Mouse (Mus musculus) brain, embryonic 14.5 days (tissue): ENCODE measurements at regions not wholly inside any gene's neighbourhood (a gene's known extent, or its start where the extent isn't known, plus 50 kb on each side); places are given as distances from the start of the nearest gene placed in this dataset.

Source experiments
- DNase-seq: peaks from one replicate; pipeline ENCODE4 v3.0.0-alpha.2; 2011; ENCODE audit warnings: low read depth
- CTCF ChIP-seq: fragments of 200-500 bp; IDR thresholded peaks from 2 replicates; pipeline ENCODE4 v1.5.1; 2012; ENCODE audit warnings: inconsistent platforms, mild to moderate bottlenecking, moderate library complexity, borderline replicate concordance; ENCODE audit not compliant: insufficient read depth, insufficient read length; ENCODE audit errors: extremely low read depth
- POLR2A ChIP-seq: fragments of 200-500 bp; IDR thresholded peaks from 2 replicates; pipeline ENCODE4 v1.6.1; 2012; ENCODE audit warnings: mild to moderate bottlenecking, inconsistent platforms, borderline replicate concordance; ENCODE audit not compliant: poor library complexity, insufficient read depth, insufficient read length, severe bottlenecking; ENCODE audit errors: extremely low read depth

GRCm38 (mm10) chr10:118006827-118007550 lies 134.6 kb upstream of the Mdm1 start:
- no peak for TF ChIP-seq CTCF
- no peak for TF ChIP-seq POLR2A
- DNase-seq, result no peak

- TF ChIP-seq CTCF, result no peak
- TF ChIP-seq POLR2A, result no peak
- peak; percentile 53 for DNase-seq
Observed at GRCm38 (mm10) chr10:118007846-118008245, 133.8 kb upstream of the Mdm1 start.

GRCm38 (mm10) chr10:118011687-118012567 lies 129.7 kb upstream of the Mdm1 start:
- no peak for DNase-seq
- TF ChIP-seq POLR2A, result no peak
- TF ChIP-seq CTCF, result no peak

- no peak for DNase-seq
- TF ChIP-seq CTCF, result no peak
- TF ChIP-seq POLR2A, result no peak
Observed at GRCm38 (mm10) chr10:118028831-118029230, 112.8 kb upstream of the Mdm1 start.

GRCm38 (mm10) chr10:118034401-118034800 lies 107.2 kb upstream of the Mdm1 start:
- TF ChIP-seq POLR2A (no peak), CTCF (no peak)
- DNase-seq, result no peak

GRCm38 (mm10) chr10:118035035-118035434 lies 106.6 kb upstream of the Mdm1 start:
- TF ChIP-seq CTCF (peak; percentile 19; the same call in 1 of the 2 replicates), POLR2A (no peak)
- no peak for DNase-seq

- no peak for TF ChIP-seq CTCF
- no peak for TF ChIP-seq POLR2A
Observed at GRCm38 (mm10) chr10:118038465-118038864, 103.1 kb upstream of the Mdm1 start.

GRCm38 (mm10) chr10:118039056-118039455 lies 102.6 kb upstream of the Mdm1 start:
- no peak for TF ChIP-seq POLR2A
- TF ChIP-seq CTCF, result no peak
- DNase-seq, result no peak

More at GRCm38 (mm10) chr10:118038465-118038864, 103.1 kb upstream of the Mdm1 start:
- no peak for DNase-seq

- no peak for DNase-seq
- no peak for TF ChIP-seq POLR2A
- TF ChIP-seq CTCF, result no peak
Observed at GRCm38 (mm10) chr10:118041068-118041467, 100.5 kb upstream of the Mdm1 start.

- no peak for DNase-seq
- no peak for TF ChIP-seq CTCF
- no peak for TF ChIP-seq POLR2A
Observed at GRCm38 (mm10) chr10:118043761-118044160, 97.8 kb upstream of the Mdm1 start.

GRCm38 (mm10) chr10:118044840-118045239 lies 96.8 kb upstream of the Mdm1 start:
- TF ChIP-seq CTCF (no peak), POLR2A (no peak)
- peak; percentile 52 for DNase-seq

- TF ChIP-seq CTCF (no peak), POLR2A (no peak)
- DNase-seq, result no peak
Observed at GRCm38 (mm10) chr10:118045427-118045826, 96.2 kb upstream of the Mdm1 start.

GRCm38 (mm10) chr10:118046328-118046727 lies 95.3 kb upstream of the Mdm1 start:
- TF ChIP-seq POLR2A, result no peak
- TF ChIP-seq CTCF, result no peak
- no peak for DNase-seq
